Mouse (Mus musculus) spleen, postnatal 4 days (tissue): ENCODE measurements at regions not wholly inside any gene's neighbourhood (a gene's known extent, or its start where the extent isn't known, plus 50 kb on each side); places are given as distances from the start of the nearest gene placed in this dataset.

Experiments
- DNase-seq, 2 experiments: peaks; one replicate each; pipeline ENCODE4 v3.0.0; 2022; ENCODE audit warnings: low spot score in 2 of 2

DNA sequence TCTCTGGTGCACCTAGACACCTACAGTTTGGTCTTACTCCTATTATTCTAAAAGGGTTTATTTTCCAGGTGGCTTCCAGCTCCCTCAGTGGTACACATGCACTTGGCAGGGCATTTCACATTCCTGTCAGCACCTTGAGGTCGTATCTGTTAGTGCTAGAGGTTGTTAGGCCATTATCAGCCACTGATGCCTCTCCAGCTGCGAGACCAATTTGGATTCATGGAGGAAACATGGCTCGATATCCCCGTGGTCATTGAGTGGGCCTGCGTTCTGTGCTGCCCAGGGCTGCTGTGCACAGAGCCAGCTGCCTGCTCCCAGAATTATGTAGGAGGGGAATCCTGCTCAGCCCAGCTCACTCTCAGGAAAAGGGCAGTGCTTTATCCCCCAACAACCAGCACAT, 60.1 kb upstream of the Irx1 start:
- no peak for DNase-seq

DNA sequence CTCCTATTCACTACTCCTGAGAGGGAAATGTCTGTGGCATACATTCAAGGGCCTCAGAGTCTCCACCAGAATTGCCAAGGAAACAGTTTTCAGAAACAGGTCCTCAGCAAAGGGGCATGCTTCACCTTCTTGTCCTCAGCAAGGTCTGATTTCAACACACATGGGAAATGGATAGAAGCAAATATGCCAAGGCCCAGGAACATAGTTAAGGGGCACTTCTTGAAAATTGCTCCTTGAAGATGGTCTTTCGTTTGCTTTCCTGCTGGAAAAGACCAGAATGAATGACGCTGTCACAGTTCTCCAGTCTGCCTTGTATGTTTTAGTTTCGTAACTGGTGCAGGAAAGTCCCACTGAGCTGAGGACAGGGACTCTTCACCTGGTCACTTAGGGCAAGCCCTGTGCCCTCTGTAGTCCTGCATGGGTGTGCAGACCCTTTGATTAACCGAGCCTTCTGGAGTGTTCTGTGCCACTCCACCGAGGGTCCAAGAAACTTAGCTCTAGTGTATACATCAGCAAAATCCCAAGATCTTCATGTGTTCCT, 80.5 kb upstream of the Irx1 start:
- DNase-seq = no peak

- DNase-seq = no peak
These were observed 92.9 kb upstream of the Irx1 start for GRCm38 (mm10) chr13:72056469-72056868.

- no peak for DNase-seq
These were observed 98.1 kb upstream of the Irx1 start for GRCm38 (mm10) chr13:72061659-72062058.

DNA sequence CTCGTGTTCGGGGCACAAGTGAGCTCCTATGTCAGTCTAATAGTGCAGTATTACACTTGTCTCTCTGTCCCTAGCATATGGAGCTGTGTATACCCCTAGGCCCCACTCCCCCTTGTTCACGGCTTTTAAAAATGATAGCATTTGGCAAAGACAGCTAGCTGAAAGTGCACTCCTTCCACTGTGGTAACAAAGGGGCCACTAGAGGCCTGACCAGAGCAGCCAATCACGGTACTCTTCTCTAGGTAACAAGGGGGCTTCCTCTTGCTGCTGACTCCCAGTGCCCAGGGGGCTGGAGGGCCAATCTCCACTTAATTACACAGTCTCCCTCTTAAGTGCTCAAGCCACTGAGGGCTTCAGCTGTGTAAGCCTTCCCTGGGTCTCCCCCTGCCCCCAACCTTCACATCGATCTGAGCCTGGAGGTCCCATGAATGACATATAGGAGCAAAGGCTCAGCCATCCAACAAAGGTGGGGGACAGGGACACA, 99.8 kb upstream of the Irx1 start:
- no peak for DNase-seq

- no peak for DNase-seq
These were observed 133.1 kb upstream of the Irx1 start for GRCm38 (mm10) chr13:72096585-72096984.

DNA sequence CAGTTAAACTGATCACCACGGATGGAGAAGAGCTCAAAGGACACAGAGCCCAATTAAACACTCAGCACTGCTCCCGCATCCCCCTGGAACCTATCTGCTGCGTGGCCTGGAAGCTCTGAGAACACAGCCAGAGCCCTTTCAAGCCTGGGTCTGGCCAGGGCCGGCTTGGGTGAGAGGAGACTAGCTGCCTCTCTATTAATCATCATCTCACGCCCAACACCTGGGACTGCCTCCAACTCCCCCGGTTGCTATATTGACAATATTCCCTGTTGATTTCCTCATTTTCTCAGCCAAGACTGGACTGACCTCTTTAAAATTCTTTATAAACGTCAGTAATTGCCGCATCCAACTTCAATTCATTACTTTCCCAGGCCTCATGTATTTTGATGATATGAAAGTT, 133.7 kb upstream of the Irx1 start:
- no peak for DNase-seq

DNA sequence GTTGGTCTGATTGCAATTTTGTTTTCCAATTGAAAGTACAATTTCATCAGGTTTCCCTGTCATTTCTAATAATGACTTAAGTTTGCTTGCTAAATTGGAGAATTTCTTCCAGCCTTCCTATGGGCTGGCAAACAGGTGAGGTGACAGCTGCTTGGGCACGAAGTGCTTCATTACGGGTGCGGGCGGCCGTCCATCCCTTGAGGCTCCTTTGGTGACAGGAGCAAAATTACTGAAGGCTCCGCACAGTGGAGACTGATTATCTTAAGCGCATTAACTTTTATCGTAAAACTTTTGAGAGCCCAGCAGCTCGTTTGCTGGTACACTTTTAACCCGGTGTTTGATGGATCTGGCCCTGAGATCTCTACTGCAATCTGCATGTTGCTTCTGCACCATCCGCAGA, 134.3 kb upstream of the Irx1 start:
- no peak for DNase-seq

DNA sequence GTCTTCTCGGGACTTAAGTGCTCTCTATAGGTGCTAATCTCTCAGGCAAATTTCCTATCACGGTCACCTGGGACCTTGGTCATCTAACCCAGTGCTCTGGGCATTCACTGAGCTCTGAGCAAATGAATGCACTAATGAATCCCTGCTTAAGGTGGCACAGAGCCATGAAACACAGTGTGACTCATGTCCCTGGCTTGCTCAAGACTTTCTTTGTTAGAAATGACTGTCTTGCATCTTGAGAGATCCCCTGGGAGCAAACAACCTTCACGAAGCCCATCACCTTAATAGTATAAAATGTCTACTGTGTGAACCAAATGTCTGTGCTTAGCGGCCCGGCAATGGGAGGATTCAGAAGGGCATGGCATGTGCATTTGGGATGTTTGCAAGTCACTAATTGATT, 137.2 kb upstream of the Irx1 start:
- no peak for DNase-seq

- DNase-seq = no peak
These were observed 145.1 kb upstream of the Irx1 start for GRCm38 (mm10) chr13:72108666-72109065.

GRCm38 (mm10) chr13:72113942-72114341, 150.4 kb upstream of the Irx1 start:
- no peak for DNase-seq

GRCm38 (mm10) chr13:72114776-72115663, 151.5 kb upstream of the Irx1 start:
- no peak for DNase-seq

DNA sequence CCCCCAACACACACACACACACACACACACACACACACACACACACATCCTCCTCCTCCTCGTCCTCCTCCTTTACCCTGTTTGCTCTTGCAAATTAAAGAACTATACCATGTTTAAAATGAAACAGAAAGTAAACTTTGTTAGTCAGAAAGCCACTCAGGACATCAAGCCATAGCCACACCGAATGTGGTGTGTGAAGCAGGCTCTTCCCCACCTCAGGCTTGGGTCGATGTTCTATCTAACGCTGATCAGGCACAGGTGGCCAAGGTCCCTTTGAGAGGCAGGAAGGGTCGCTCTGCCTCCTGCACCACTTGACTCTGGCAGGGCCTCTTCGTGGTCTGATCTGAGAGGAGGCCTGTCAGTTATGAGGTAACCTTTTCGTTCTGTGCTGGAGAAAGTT, 156.9 kb upstream of the Irx1 start:
- no peak for DNase-seq

- DNase-seq = no peak
These were observed 157.5 kb upstream of the Irx1 start for GRCm38 (mm10) chr13:72120911-72121553.

DNA sequence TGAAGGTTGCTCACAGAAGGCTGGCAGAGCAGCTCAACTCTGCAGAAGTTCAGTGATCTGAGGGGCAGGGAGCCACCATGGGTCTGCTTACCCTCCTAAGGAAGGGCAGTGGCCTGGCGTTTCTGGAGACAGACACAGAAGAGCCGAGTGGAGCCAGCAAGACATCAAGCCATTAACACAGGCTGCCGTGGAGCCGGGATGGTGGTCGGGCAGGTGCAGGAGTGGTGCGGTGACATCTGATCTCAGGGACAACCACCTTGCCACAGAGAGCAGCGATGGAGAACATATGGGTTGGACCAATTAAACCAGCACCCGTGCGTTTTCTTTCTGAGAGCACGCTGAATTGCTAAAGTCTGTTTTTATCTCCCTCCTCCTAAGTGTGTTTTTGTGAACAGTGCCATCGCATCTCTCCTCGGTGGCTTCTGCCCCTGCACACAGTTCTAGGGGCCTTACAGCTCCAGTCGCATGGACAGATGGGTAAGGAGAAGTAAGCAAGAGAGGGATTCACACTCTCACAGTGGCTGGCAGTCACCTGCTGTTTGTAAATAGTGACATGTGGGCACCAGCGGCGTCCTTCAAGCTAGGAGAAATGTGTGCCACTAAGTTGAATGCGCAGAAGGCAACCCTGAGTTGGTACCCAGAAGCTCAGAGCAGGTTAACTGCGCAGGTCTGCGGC, 158.2 kb upstream of the Irx1 start:
- DNase-seq = no peak

DNA sequence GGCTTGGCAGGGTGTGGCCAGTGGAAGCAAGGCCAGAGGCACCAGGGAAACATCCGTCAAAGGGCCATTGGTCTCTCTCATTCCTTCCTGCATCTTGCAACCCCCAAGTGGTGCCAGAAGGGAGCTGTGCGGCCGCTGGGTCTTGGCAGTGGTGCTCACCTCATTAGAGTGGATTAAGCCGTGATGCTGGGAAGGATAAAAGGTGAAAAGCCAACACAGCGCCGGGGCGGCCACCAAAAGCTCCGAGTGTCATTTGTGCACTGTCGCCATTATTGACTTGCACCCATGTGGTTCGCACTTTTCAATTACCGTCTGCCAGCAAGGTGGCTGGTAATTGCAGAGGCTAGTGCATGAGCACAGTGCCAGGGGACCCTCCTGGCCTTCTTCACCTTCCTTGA, 158.7 kb upstream of the Irx1 start:
- no peak for DNase-seq

DNA sequence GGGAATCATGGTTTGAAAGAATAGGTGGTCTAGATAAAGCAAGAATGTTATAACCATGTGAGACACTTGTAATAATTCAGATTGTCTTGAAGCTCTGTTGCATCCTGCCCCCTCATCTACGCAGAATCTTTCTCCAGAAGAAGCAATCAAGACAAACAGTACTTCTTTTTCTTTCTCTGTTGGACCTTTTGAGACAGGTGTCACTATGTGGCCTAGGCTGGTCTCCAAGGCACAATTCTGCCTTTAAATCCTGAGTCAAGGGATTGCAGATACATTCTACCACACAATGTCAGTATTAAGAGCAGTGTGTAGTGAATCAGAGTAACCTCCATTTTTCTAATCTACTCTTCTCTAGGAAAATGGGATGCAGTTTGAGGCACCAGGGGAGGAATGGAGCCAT, 164.8 kb upstream of the Irx1 start:
- DNase-seq = no peak

- DNase-seq = no peak
These were observed 167.8 kb upstream of the Irx1 start for GRCm38 (mm10) chr13:72131341-72131740.

DNA sequence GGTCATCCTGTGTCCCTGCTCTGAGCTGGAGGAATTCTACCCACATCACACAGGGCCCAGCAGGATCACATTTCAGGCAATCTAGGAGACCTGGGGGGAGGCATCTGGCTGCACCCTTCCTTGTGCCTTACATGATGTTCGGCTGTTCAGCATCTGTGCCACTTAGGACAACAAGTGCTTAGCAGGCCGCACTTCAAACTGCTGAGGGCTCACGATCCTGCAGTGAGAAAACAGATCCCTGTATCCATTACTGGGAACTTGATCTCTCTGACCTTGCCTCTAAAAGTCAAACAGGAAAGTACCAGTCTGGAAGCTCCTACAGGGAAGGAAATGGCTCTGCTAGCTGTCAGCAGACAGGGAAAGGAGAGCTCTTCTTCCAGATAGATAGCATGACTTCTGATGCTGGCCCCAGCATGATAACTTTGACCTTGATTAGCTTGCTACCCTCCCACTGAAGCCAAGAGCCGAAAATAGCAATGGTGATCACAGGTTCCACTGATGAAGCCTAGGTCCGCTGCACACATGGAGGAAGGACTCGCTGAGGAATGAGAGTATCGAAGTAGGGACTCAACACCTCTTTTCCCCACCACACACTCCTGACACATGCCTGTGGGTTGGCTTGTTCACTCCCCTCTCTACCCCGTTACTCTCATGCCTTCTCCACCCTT, 170.7 kb upstream of the Irx1 start:
- DNase-seq = no peak

- DNase-seq = no peak
These were observed 202.7 kb upstream of the Irx1 start for GRCm38 (mm10) chr13:72166225-72166624.

GRCm38 (mm10) chr13:72167434-72167833, 203.9 kb upstream of the Irx1 start:
- DNase-seq = no peak

DNA sequence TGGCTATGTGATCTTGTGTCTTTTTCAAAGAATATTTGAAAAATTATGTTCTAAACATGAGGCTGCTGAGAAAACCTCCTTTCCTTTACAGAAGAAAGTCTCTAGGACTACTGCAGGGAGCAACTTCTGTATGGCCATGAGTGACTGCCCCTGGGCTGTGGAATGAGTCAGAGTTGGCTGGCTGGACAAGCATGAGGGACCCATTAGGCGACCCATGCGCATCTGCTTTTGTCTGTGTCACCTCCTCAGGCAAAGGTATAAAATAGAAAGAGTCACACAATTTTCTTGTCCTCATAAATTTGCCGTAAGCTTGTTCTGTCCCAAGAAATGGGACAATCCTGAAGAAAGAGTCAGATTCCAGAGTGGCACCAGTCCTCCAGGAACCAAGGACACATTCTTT, 220.1 kb upstream of the Irx1 start:
- DNase-seq = peak in 1 of 2 experiments; percentile 19
